Mouse (Mus musculus) spleen, adult 2 months (tissue): ENCODE data around the gene Tppp. TPM values are rescaled to one million over a fixed set of nuclear protein-coding genes. Genes with fewer than 3 reads are reported as not detected.

ENCODE experiments used
- DNase-seq, 2 experiments: peaks; one replicate each; pipeline versions ENCODE4 v3.0.0 to v3.0.0-alpha.2; 2012 to 2021; ENCODE audit warnings: low spot score in 2 of 2, low read depth in 1 of 2
- H3K27ac ChIP-seq: fragments of 200-500 bp; 2 replicates; pipeline ENCODE4 v1.5.1; 2012; ENCODE audit warnings: low read length, inconsistent platforms; ENCODE audit not compliant: insufficient read depth
- H3K27me3 ChIP-seq: fragments of 200-500 bp; 2 replicates; pipeline ENCODE4 v1.6.1; 2012; ENCODE audit warnings: mild to moderate bottlenecking, moderate library complexity, low read length, inconsistent platforms; ENCODE audit not compliant: control insufficient read depth, insufficient read depth
- H3K36me3 ChIP-seq: fragments of 200-500 bp; 2 replicates; pipeline ENCODE4 v1.6.1; 2012; ENCODE audit warnings: mild to moderate bottlenecking, low read length, inconsistent platforms; ENCODE audit not compliant: control insufficient read depth, insufficient read depth
- H3K4me1 ChIP-seq: fragments of 200-500 bp; 2 replicates; pipeline ENCODE4 v1.6.1; 2011; ENCODE audit warnings: inconsistent platforms; ENCODE audit not compliant: control insufficient read depth, insufficient read depth, insufficient read length
- H3K4me3 ChIP-seq: fragments of 200-500 bp; 2 replicates; pipeline ENCODE4 v1.5.1; 2011; ENCODE audit warnings: mild to moderate bottlenecking, inconsistent platforms; ENCODE audit not compliant: insufficient read depth, insufficient read length; ENCODE audit errors: extremely low read depth
- CTCF ChIP-seq: fragments of 200-500 bp; IDR thresholded peaks from 2 replicates; pipeline ENCODE4 v1.5.1; 2011; ENCODE audit warnings: mild to moderate bottlenecking, inconsistent platforms; ENCODE audit not compliant: insufficient read depth, insufficient read length, insufficient replicate concordance; ENCODE audit errors: extremely low read depth
- POLR2A ChIP-seq: fragments of 200-500 bp; IDR thresholded peaks from 2 replicates; pipeline ENCODE4 v1.6.1; 2011; ENCODE audit warnings: low read depth, low read length, inconsistent platforms
- WGBS: fragments of 180-500 bp; shearing (Covaris S2); methylation state at CpG from one replicate; pipeline ENCODE4 v1.1.7; 2018; 5-methylcytosine and 5-hydroxymethylcytosine counted together
- polyA plus RNA-seq: library from polyadenylated mRNA; depleted of rRNA; stranded (reverse); fragments of >200 nt; gene quantifications from 2 replicates; pipeline ENCODE4 v1.2.3, GENCODE M21; 2012

The Tppp gene
- polyA plus RNA-seq, 1 experiment = 2.2 TPM

GRCm38 (mm10) chr13:74035776-74036175 lies 26.6 kb downstream of the Tppp start:
- H3K4me3 ChIP-seq = no peak overlapping the region
- H3K27ac ChIP-seq = no peak overlapping the region
- no peak for DNase-seq
- H3K36me3 ChIP-seq = peaks cover 5% of the 10 kb centered on the region
- H3K27me3 ChIP-seq = no peaks in the 10 kb centered on the region
- no peak for TF ChIP-seq CTCF
- no peak for TF ChIP-seq POLR2A
- no peaks in the 10 kb centered on the region for H3K4me1 ChIP-seq
- 94% methylated on average over 2 of the region's 2 CpGs for WGBS

- WGBS = 81% methylated on average over 3 of the region's 3 CpGs
- TF ChIP-seq CTCF (no peak), POLR2A (no peak)
- no peak for DNase-seq
Measured at GRCm38 (mm10) chr13:74039926-74040325, 30.7 kb downstream of the Tppp start.

GRCm38 (mm10) chr13:74056194-74056593 lies 47.0 kb downstream of the Tppp start:
- 0 out of 2 replicates have a peak, but pooled peaks cover 2% of the 10 kb centered on the region for H3K36me3 ChIP-seq
- TF ChIP-seq POLR2A = no peak
- TF ChIP-seq CTCF = no peak
- WGBS = 92% methylated on average over 1 of the region's 1 CpGs

More at GRCm38 (mm10) chr13:74039926-74040325, 30.7 kb downstream of the Tppp start:
- Histone ChIP-seq H3K27me3 (no peaks in the 10 kb centered on the region), H3K4me3 (no peak overlapping the region), H3K36me3 (peaks cover 8% of the 10 kb centered on the region), H3K27ac (no peak overlapping the region), H3K4me1 (no peaks in the 10 kb centered on the region)

DNA sequence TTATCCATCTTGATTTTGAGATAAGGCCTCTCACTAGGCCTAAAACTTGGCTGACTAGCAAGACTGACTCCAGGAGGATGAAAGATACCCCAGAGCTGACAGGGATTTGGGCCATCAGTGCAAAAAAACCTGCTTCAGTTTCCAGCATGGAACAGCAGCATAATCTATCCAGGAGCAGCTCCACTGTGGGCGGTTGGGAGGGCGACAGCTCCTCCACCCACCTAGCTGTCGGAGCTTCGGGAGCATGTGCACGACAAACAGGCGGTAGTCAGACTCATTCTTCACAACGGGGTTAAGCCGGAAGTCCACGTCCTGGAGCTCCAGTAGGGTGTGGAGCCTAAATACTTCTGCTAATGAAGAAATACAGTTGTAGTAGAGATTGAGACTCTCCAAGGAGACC lies 48.9 kb downstream of the Tppp start:
- 97% methylated on average over 9 of the region's 9 CpGs for WGBS
- DNase-seq = no peak
- no peak overlapping the region for H3K27ac ChIP-seq
- H3K27me3 ChIP-seq = no peaks in the 10 kb centered on the region
- no peak overlapping the region for H3K4me3 ChIP-seq
- no peaks in the 10 kb centered on the region for H3K36me3 ChIP-seq
- TF ChIP-seq CTCF (no peak), POLR2A (no peak)
- no peaks in the 10 kb centered on the region; the same call in 1 of the 2 replicates for H3K4me1 ChIP-seq

More at GRCm38 (mm10) chr13:74056194-74056593, 47.0 kb downstream of the Tppp start:
- no peak for DNase-seq
- no peak overlapping the region for H3K27ac ChIP-seq
- no peaks in the 10 kb centered on the region for H3K27me3 ChIP-seq
- H3K4me3 ChIP-seq = no peak overlapping the region
- H3K4me1 ChIP-seq = no peaks in the 10 kb centered on the region

GRCm38 (mm10) chr13:74061613-74062377 lies 52.6 kb downstream of the Tppp start, which contains the start of gene Cep72:
Gene Cep72, minus strand, starts transcription at chr13:74062299.
- Histone ChIP-seq H3K27me3 (no peaks in the 10 kb centered on the region), H3K4me3 (peak within 1 kb of the TSS; percentile 100), H3K4me1 (no peaks in the 10 kb centered on the region; the same call in 1 of the 2 replicates), H3K36me3 (no peaks in the 10 kb centered on the region), H3K27ac (peak within 1 kb of the TSS; percentile 96)
- WGBS = 3% methylated on average over 48 of the region's 48 CpGs
- no peak for TF ChIP-seq CTCF
- TF ChIP-seq POLR2A = peak; percentile 3; the same call in 1 of the 2 replicates
- DNase-seq = peak; percentile 70 to 85

DNA sequence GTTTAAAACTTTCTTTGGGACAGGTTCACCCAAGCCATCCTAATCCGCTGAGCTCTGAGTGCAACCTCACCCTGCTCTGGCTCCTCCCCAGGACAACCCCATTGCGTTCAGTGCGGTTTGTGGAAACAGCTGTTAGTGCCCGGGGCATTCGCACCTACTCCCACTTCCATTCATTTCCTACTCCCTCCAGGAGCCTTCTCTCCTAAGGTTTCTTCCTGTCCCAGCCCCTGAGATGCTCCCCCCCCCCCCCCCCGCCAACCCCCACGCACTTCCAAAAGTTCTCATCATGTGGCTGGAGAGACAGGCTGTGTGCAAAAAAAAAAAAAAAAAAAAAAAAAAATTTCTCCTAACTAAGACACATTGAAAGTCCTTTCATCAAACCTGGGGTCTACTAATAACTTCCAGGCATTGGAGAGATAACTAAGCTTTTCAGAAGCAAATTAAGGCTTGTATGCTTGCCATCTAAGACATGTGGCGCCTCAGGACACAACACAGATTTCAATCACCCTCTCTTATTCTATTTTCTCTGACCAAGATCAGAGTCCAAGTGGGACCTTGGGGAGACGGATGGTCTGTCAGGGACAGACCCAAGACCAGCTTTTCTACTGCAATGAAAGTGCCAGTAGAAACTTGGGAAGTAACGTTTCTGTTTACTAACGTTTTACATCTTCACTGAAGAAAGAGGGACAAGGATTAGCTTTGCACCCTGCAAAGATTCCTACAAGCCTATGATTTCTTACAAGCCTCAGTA lies 53.3 kb downstream of the Tppp start:
- Histone ChIP-seq H3K36me3 (no peaks in the 10 kb centered on the region), H3K27ac (no peak overlapping the region), H3K4me3 (peak overlapping the region; percentile 100), H3K27me3 (no peaks in the 10 kb centered on the region), H3K4me1 (no peaks in the 10 kb centered on the region; the same call in 1 of the 2 replicates)
- DNase-seq = no peak
- TF ChIP-seq POLR2A (no peak), CTCF (no peak)
- 33% methylated on average over 11 of the region's 11 CpGs for WGBS
